Mouse (Mus musculus) adrenal gland, adult 8-10 months (tissue): ENCODE results near the gene Ackr3. TPM values are rescaled to one million over a fixed set of nuclear protein-coding genes. Genes with fewer than 3 reads are reported as not detected.
A peak's percentile ranks its signal among the peaks of the same experiment; 100 is the strongest.

Experiments used
- DNase-seq: peaks from one replicate; pipeline ENCODE4 v3.0.0; 2022
- total RNA-seq, 4 experiments: library from RNA; stranded (reverse); gene quantifications; 2 replicates each; pipeline ENCODE4 v1.2.4; 2022

Ackr3 gene
- 10 to 100 TPM; 20.0 to 86.1 (median 59.0) TPM for total RNA-seq

- peak; percentile 67 for DNase-seq
These were observed at the start of gene Ackr3 for GRCm38 (mm10) chr1:90203783-90204690. TSS of gene Ackr3 (plus strand) at chr1:90203980.

- no peak for DNase-seq
These were observed 47.2 kb upstream of the Ackr3 start for GRCm38 (mm10) chr1:90156589-90156988.

DNA sequence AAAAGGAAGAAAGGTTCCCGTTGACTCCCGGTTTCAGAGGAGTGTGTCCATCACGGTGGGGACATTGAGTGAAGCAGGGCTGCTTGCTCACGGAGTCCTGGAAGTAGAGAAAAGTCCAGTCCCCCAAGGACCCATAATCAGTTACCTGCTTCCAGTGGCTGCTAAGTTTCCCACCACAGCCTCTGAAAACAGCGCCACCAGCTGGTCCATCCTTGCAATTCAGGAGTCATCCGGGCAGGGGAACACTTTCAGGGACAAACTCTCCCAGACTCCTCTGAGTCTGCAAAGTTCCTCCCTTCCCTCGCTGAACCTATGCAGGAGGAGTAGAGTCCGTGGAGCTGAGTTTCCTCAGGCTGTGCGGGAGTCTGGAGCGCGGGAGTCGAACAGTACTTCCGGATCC lies 43.9 kb upstream of the Ackr3 start:
- no peak for DNase-seq

DNA sequence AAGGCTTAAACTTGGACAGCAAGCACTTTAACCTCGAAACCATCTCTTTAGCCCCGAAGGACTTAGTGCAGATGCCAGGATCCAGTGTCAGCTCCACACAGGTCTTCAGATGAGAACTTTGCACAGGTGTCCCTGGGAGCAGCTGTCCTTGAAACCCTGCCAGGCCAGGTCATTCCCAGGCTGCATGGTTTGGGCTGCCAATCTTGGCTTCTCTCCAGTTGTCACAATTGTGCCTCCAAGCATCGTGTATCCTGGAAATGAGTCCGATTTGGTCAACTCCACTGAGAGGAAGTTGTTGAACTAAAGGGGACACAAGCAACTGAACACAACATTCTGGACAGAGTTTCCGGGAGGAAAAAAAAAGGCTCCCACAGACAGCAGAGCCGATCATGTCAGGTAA lies 42.2 kb upstream of the Ackr3 start:
- no peak for DNase-seq

GRCm38 (mm10) chr1:90162379-90162857 lies 41.4 kb upstream of the Ackr3 start:
- no peak for DNase-seq

DNA sequence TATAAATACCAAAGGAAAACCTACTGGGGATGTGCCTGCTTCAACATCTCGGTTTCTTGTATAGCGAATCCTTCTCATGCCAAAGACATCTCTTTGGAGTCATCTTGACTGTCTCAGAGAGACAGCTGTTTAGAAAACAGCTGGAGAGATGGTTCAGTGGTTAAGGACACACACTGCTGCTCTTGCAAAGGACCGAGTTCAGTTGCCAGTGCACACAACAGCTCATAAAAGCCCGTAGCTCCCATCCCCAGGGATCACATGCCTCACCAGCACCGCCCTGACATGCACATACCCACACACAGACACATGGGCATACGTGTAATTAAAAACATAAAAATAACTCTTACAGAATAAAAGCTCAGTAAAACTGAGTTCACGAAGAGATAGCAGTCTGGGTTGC lies 40.6 kb upstream of the Ackr3 start:
- DNase-seq, result no peak

DNA sequence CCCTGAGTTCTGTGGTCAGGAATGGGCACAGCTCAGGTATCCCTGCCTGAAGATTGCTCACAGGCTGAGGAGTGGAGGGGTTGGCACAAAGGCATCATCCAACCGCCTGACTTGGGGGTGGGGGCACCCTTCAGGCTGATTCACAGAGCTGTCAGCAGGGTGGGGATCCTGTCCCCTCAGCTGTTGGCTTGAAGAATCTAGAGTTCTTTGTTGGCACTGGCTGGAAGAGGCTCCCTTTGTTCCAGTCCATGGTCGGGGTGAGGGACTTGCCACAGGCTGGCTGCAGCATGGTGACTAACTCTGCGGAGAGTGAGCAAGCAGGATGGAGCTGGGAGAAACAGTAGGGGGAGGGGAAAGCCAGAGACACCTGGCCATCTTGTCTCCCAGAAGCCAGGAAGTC lies 39.5 kb upstream of the Ackr3 start:
- DNase-seq, result no peak

GRCm38 (mm10) chr1:90174338-90174737 lies 29.4 kb upstream of the Ackr3 start:
- no peak for DNase-seq

GRCm38 (mm10) chr1:90176223-90176622 lies 27.6 kb upstream of the Ackr3 start:
- no peak for DNase-seq

DNA sequence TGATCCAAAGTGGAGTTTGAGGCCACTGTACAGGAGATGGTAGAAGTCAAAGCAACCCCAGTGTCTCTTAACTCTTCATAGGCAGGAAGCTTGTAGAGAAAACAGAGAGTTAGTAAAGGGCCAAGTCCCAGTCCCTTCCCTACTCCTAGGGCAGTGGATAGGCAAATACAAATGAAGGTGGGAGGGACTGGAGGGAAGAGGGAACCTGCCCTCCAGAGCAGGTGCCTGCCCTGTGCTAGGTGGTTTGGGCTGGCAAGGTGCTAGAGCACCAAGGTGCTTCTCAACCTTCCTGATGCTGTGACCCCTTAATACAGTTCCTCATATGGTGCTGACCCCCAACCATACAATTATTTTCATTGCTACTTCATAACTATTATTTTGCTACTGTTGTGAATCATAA lies 26.2 kb upstream of the Ackr3 start:
- no peak for DNase-seq

DNA sequence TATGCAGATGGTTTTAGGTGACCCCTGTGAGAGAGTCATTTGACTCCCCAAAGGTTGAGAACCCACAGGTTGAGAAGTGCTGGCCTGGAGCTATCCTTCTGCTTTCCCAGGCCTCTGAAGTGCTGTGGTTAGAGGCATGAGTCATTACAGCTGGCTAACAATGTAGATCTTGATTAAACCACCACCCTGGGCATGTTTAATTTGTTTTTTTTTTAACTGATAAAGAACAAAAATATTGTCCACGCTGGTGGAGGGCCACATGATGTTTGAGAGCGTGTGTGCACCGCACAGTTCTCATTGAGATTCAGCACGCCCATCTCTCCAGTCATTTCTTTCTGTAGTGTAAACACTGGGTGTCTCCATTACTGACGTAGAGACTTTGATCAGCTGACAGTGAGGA lies 25.8 kb upstream of the Ackr3 start:
- no peak for DNase-seq

- no peak for DNase-seq
These were observed 23.3 kb upstream of the Ackr3 start for GRCm38 (mm10) chr1:90180479-90180878.

- DNase-seq, result no peak
These were observed 22.6 kb upstream of the Ackr3 start for GRCm38 (mm10) chr1:90180966-90181699.

DNA sequence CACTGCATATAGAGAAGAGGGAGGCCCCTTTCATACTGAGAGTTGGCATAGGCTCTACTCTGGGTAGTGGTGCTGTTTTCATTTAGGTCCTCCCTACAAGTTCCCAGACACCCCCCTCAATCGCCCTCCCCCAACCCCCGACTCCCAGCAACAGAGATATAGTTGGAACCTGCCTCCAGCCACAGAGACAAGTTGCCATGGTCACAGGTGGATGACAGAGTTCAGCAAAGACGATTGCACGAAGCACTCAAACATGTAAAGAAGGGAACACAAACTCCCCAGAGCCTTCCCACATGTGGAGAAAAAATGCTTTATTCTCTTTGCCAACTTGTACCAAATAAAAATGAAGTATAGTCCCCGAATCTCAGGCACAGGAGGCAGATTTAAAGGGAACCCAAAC lies 21.3 kb upstream of the Ackr3 start:
- no peak for DNase-seq

DNA sequence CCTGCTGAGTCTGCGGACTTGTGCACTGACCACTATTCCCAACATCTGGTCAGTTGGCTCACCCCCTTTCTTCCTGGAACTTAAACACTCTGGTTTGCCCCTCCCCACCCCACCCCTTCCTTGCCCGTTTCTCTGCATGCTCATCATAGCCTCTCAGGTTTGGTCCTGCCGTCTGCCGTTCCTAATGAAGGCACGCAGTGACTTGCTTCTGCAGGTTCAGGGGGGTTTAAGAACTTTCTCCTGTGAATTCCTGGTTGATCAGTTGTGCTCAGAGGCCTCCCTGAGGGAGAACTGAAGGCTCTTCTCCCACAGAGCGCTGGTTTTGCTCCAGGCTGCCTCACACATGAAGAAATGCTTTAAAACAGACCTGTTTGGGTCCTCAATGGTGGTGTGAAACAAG lies 20.2 kb upstream of the Ackr3 start:
- DNase-seq, result no peak

DNA sequence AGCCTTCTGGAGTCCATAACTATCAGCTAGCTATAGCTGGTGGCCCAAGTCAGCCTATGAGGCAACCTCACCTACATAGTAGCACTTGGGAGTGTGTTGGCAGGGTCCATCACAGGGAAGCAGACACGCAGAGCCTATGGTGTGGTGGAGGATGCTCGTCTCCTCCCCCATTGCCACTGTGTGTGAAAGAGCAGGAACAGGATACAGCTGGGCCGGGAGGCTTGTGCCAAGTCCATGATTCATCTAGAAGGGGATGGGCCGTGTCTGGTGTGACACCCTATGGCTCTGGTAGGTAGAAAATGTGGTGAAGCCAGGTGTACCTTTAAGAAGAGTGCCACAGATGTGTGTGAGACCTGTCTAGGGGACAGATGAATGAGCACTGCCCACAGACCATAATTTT lies 17.6 kb upstream of the Ackr3 start:
- DNase-seq, result no peak

- DNase-seq, result no peak
These were observed 16.9 kb upstream of the Ackr3 start for GRCm38 (mm10) chr1:90186874-90187273.

DNA sequence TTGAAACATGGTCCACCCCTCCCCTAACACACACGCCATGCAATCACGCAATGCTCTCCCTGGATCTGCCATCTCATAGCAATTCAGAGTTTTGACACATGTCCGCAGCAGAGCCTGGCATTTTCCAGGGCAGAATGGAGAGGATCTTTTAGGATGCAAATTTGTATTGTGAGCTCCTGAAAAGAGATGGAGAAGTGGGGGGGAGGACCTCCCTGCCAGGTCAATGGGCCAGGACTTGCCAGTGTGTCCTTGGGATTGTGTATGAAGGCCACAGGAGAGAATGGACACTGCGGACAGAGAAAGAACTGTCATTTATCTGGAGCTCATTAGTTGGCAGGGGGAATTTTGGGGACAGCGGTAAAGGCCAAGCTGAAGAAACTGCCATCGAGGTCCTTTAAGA lies 14.7 kb upstream of the Ackr3 start:
- no peak for DNase-seq

DNA sequence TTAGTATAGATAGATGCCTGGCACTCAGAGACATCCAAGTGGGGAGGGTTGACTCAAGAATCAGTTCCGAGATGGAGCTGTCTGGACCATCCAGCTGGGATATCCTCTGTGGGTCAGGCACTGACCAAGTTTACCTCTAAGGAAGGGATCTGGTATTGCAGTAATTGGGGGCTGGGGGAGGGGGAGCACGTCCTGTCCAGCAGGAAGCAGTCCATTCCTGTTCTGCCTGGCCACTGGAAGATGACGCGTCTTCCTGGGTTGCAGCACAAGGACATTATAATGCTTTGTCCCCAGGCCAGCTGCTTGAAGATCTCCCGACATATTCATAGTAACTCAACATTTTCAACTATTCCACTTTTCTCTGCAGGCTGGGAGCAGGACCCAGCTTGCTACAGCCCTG lies 2.5 kb upstream of the Ackr3 start:
- DNase-seq, result no peak

DNA sequence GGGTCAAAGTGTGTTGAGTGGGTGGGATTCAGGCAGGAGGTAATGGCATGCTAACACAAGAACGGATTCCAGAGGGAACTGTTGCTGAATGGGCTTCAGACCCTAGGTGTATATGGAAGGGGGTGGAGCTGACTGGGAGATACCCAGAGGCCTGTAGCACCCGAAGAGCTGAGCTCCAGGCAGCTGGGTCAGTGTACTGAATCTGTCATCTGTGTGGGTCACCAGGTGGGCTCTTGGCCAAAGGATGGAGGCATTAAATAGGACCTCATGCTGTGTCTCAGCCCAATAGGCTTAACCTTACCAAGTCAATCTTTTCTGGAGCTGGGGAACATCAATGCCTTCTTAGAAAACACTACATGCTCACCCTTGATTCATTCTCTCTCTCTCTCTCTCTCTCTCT lies 2.1 kb upstream of the Ackr3 start:
- DNase-seq, result no peak

DNA sequence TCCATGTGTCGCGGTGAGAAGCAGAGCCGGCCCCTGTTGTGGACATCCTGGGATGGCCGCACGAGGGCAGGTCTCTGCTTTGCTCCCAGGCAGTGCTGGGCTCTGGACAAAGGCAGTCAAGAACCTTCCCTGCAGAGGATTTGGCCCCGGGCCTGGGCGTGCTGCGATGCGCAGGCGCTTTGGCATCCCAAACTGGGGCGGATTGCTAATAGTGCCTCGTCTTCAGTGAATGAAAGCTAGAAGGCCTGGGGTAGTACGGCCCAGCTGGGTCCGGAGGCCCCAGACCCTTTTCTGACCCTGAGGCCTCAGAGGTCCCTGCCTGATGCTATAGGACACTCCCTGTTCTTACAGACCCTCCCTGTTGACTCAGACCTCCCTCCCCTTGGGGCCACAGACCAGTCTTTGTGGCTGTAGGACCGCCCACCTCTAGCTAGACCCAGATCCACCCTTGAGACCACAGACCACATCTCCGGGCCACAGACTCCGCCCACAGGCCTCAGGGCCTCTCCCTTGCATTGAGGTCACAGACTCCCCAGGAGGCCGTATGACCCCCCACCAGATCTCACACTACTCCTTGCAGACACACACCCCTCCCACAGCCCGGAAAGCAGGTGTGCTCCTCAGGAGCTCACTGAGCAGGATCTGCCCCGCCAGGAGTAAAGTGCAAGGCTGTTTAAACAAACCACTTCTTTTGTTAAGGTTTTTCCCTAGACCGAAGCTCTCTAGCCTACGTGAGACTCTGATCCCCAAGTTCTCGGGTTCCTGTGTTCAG lies 1.4 kb upstream of the Ackr3 start:
- DNase-seq, result peak; percentile 70

DNA sequence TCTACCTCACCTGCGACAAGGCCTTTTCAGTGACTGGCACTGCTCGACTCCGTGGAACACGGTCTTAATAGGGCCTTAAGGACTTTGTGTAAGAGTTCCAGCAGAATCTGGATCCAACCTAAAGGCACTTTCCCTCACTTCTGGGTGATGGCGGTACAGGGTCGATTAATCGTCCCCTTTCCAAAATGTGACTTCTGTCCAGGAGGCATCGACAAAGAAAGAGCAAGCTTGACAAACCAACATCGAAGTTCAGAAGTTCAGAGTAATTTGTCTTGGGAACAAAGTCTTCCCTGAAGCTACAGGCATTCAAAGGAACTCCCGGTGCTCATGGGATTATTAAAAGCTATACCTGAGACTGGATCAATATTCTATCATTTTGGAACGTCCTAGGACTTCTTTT lies 439 bp upstream of the Ackr3 start:
- no peak for DNase-seq

DNA sequence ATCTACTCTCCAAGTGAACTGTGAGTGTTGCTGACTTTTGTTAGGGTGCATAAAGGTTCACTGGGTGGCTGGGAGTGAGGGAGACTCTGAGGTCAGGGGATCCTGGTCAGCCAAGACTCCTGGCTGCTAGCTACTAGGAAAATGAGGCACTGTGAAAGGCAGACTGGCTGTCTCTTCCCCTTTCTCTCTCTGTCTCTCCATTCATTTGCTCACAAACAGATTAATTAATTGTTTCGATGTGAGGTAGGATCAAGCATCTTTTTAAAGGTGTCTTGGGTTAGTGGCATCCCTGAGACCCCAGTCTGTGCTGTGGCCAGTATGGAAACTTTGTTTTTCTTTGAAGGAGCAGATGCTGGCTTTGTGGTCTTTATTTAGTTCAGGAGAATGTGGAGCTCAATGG lies 1.0 kb downstream of the Ackr3 start:
- no peak for DNase-seq
